Mouse (Mus musculus): ENCODE results near the gene Wee2.

Gene Wee2

GRCm38 (mm10) chr6:40438936-40439335 is at the start of gene Wee2:
Gene Wee2 (plus strand): TSS chr6:40439088.
- no peak for DNase-seq (ENCODE audit: low spot score)

GRCm38 (mm10) chr6:40390975-40391374 is 47.9 kb upstream of the Wee2 start:
- no peak for DNase-seq (ENCODE audit: low spot score)

- DNase-seq (ENCODE audit: low spot score) = peak; percentile 76
Observed at GRCm38 (mm10) chr6:40393213-40393612, 45.7 kb upstream of the Wee2 start.

- DNase-seq (ENCODE audit: low spot score) = no peak
Observed at GRCm38 (mm10) chr6:40402031-40402430, 36.9 kb upstream of the Wee2 start.

- no peak for DNase-seq (ENCODE audit: low spot score)
Observed at GRCm38 (mm10) chr6:40403640-40404285, 35.1 kb upstream of the Wee2 start.

GRCm38 (mm10) chr6:40411085-40411484 is 27.8 kb upstream of the Wee2 start:
- no peak for DNase-seq (ENCODE audit: low spot score)

GRCm38 (mm10) chr6:40413046-40413445 is 25.8 kb upstream of the Wee2 start:
- no peak for DNase-seq (ENCODE audit: low spot score)

GRCm38 (mm10) chr6:40413565-40413964 is 25.3 kb upstream of the Wee2 start:
- DNase-seq (ENCODE audit: low spot score) = no peak

GRCm38 (mm10) chr6:40415799-40416198 is 23.1 kb upstream of the Wee2 start:
- no peak for DNase-seq (ENCODE audit: low spot score)

- DNase-seq (ENCODE audit: low spot score) = no peak
Observed at GRCm38 (mm10) chr6:40418386-40418785, 20.5 kb upstream of the Wee2 start.

GRCm38 (mm10) chr6:40421099-40421498 is 17.8 kb upstream of the Wee2 start:
- no peak for DNase-seq (ENCODE audit: low spot score)

GRCm38 (mm10) chr6:40423013-40423412 is 15.9 kb upstream of the Wee2 start:
- DNase-seq (ENCODE audit: low spot score) = no peak

- peak; percentile 43 for DNase-seq (ENCODE audit: low spot score)
Observed at GRCm38 (mm10) chr6:40423774-40424173, 15.1 kb upstream of the Wee2 start.

- no peak for DNase-seq (ENCODE audit: low spot score)
Observed at GRCm38 (mm10) chr6:40427441-40427840, 11.4 kb upstream of the Wee2 start.

GRCm38 (mm10) chr6:40428696-40429095 is 10.2 kb upstream of the Wee2 start:
- no peak for DNase-seq (ENCODE audit: low spot score)

GRCm38 (mm10) chr6:40429521-40429931 is 9.4 kb upstream of the Wee2 start:
- DNase-seq (ENCODE audit: low spot score) = peak; percentile 54

- peak; percentile 28 for DNase-seq (ENCODE audit: low spot score)
Observed at GRCm38 (mm10) chr6:40430251-40430650, 8.6 kb upstream of the Wee2 start.

GRCm38 (mm10) chr6:40430878-40431277 is 8.0 kb upstream of the Wee2 start:
- no peak for DNase-seq (ENCODE audit: low spot score)

GRCm38 (mm10) chr6:40431356-40431755 is 7.5 kb upstream of the Wee2 start:
- DNase-seq (ENCODE audit: low spot score) = peak; percentile 28

- no peak for DNase-seq (ENCODE audit: low spot score)
Observed at GRCm38 (mm10) chr6:40431812-40432211, 7.1 kb upstream of the Wee2 start.

- DNase-seq (ENCODE audit: low spot score) = no peak
Observed at GRCm38 (mm10) chr6:40432346-40433275, 6.3 kb upstream of the Wee2 start.

- no peak for DNase-seq (ENCODE audit: low spot score)
Observed at GRCm38 (mm10) chr6:40434697-40435096, 4.2 kb upstream of the Wee2 start.

Data from lung, postnatal 25 days (tissue).